Mouse (Mus musculus) hindbrain, embryonic 16.5 days (tissue): Measurements from ENCODE around the gene Irf6. TPM values are rescaled to one million over a fixed set of nuclear protein-coding genes. Genes with fewer than 3 reads are reported as not detected.
A peak's percentile ranks its signal among the peaks of the same experiment; 100 is the strongest.

Source experiments
- ATAC-seq: fragments of 200-750 bp; cut with Nextera tagmentation; 2 replicates; pipeline ENCODE4 v1.8.0; 2017; ENCODE audit warnings: moderate TSS enrichment, moderate library complexity
- H3K27ac ChIP-seq: fragments of 300-500 bp; sonication (generic); 2 replicates; pipeline ENCODE4 v1.5.1; 2014; ENCODE audit warnings: low read depth, mild to moderate bottlenecking, control low read depth, low read length, moderate library complexity
- H3K27me3 ChIP-seq: fragments of 300-500 bp; sonication (generic); replicated peaks from 2 replicates; pipeline ENCODE4 v1.6.1; 2014; ENCODE audit warnings: low read length; ENCODE audit not compliant: control insufficient read depth, insufficient read depth
- H3K36me3 ChIP-seq: fragments of 300-500 bp; sonication (generic); 2 replicates; pipeline ENCODE4 v1.6.1; 2014; ENCODE audit warnings: mild to moderate bottlenecking, low read length, moderate library complexity, mixed read lengths; ENCODE audit not compliant: control insufficient read depth, insufficient read depth
- H3K4me1 ChIP-seq: fragments of 300-500 bp; sonication (generic); 2 replicates; pipeline ENCODE4 v1.6.1; 2014; ENCODE audit warnings: low read depth, low read length; ENCODE audit not compliant: control insufficient read depth, insufficient read depth
- H3K4me2 ChIP-seq: fragments of 300-500 bp; sonication (generic); 2 replicates; pipeline ENCODE4 v1.6.1; 2014; ENCODE audit warnings: mild to moderate bottlenecking, low read length, control low read depth, moderate library complexity
- H3K4me3 ChIP-seq: fragments of 300-500 bp; sonication (generic); 2 replicates; pipeline ENCODE4 v1.5.1; 2014; ENCODE audit warnings: mild to moderate bottlenecking, low read length, control low read depth, moderate library complexity
- H3K9ac ChIP-seq: fragments of 300-500 bp; sonication (generic); 2 replicates; pipeline ENCODE4 v1.6.1; 2014; ENCODE audit warnings: low read depth, mild to moderate bottlenecking, control low read depth, low read length, moderate library complexity
- H3K9me3 ChIP-seq: fragments of 300-500 bp; sonication (generic); 2 replicates; pipeline ENCODE4 v1.6.1; 2014; ENCODE audit warnings: mild to moderate bottlenecking, low read length, moderate library complexity; ENCODE audit not compliant: control insufficient read depth
- WGBS: fragments of 180-500 bp; shearing (Covaris S2); extraction: QIAGEN DNeasy Blood & Tissue Kit; methylation state at CpG from one replicate; pipeline ENCODE4 v1.1.7; 2014; 5-methylcytosine and 5-hydroxymethylcytosine counted together
- polyA plus RNA-seq: library from polyadenylated mRNA; unstranded; fragments of >200 nt; fragmentation: Nextera tagmentation; extraction: Ambion mirVana; gene quantifications from 2 replicates; pipeline ENCODE4 v1.2.1, GENCODE M21; 2015

Gene Irf6
- polyA plus RNA-seq, 1 experiment from 2014 or later, result 0.58 TPM

DNA sequence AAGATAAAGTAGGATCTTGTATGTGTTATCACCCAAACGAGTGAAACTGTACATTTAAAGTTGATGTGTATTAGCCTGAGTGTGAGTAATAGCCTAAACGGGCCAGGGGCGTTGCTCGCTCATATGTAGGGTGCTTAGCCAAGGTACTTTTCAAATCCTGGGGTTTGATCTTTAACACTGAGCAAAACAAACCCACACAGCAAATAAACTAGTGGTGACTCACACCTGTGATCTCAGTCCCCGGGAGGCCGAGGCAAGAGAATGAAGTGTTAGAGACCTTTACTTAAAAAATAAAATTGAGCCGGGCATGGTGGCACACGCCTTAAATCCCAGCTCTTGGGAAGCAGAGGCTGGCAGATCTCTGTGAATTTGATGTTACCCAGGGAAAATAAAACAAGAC, 22.1 kb upstream of the Irf6 start:
- 82% methylated on average over 8 of the region's 8 CpGs for WGBS
- H3K4me3 ChIP-seq, result no peak overlapping the region; the same call in 1 of the 2 replicates
- H3K9ac ChIP-seq, result peak overlapping the region; percentile 41; the same call in 1 of the 2 replicates

GRCm38 (mm10) chr1:193131311-193131948, 21.5 kb upstream of the Irf6 start:
- H3K36me3 ChIP-seq, result 0 out of 2 replicates have a peak, but pooled peaks cover 2% of the 10 kb centered on the region
- WGBS, result 86% methylated on average over 6 of the region's 6 CpGs
- ATAC-seq, result no peak

More for the DNA sequence above, 22.1 kb upstream of the Irf6 start:
- H3K36me3 ChIP-seq, result 0 out of 2 replicates have a peak, but pooled peaks cover 2% of the 10 kb centered on the region
- ATAC-seq, result peak; percentile 25; the same call in 1 of the 2 replicates
- no peak overlapping the region; the same call in 1 of the 2 replicates for H3K27ac ChIP-seq
- H3K4me2 ChIP-seq, result peak overlapping the region; percentile 49
- H3K27me3 ChIP-seq, result no peaks in the 10 kb centered on the region
- H3K9me3 ChIP-seq, result no peaks in the 10 kb centered on the region
- H3K4me1 ChIP-seq, result peaks cover 7% of the 10 kb centered on the region

DNA sequence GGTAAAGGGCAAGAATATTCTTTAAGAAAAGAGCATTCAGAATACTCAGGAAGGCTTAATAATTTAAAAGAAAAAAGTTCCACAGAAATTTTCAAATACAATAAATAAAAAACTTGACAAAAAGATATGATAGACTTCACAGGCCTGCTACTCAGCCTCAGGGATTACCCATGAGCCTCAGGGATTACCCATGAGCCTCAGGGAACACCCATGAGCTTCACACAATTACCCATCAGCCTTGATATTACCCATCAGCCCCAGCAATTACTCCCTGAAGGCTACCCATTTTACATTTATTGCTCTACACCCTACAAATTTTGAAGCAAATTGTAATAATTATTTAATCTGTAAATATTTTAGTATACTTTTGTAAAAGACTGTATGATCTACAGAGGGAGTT, 20.5 kb upstream of the Irf6 start:
- no peak for ATAC-seq
- Histone ChIP-seq H3K9ac (no peak overlapping the region), H3K36me3 (0 out of 2 replicates have a peak, but pooled peaks cover 2% of the 10 kb centered on the region), H3K4me1 (peaks cover 7% of the 10 kb centered on the region), H3K4me2 (no peak overlapping the region), H3K9me3 (no peaks in the 10 kb centered on the region), H3K27me3 (no peaks in the 10 kb centered on the region), H3K4me3 (no peak overlapping the region), H3K27ac (no peak overlapping the region)

More at GRCm38 (mm10) chr1:193131311-193131948, 21.5 kb upstream of the Irf6 start:
- Histone ChIP-seq H3K27me3 (no peaks in the 10 kb centered on the region), H3K4me3 (no peak overlapping the region), H3K27ac (no peak overlapping the region), H3K4me1 (peaks cover 7% of the 10 kb centered on the region), H3K9ac (no peak overlapping the region), H3K9me3 (no peaks in the 10 kb centered on the region), H3K4me2 (no peak overlapping the region)

DNA sequence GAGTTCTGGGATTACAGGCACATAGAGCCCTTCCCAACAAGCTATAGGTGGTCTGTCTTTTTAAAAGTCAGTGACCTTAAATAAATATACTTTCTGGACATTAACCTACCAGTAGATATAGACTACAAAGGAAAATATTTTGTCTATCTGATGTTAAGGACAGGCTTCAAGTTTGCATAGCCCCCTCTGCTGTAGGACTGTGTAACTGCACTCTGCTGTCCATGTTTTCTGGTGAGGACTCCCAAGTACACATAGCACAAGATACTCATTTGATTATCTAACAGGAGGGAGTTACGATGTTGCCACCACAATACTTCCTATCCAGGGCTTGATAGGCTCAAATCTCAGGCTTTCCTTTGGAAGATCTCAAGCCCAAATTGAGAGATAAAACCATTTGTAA, 19.2 kb upstream of the Irf6 start:
- Histone ChIP-seq H3K27ac (no peak overlapping the region), H3K4me1 (peaks cover 6% of the 10 kb centered on the region), H3K36me3 (no peaks in the 10 kb centered on the region), H3K27me3 (no peaks in the 10 kb centered on the region), H3K4me3 (no peak overlapping the region), H3K4me2 (no peak overlapping the region), H3K9ac (no peak overlapping the region), H3K9me3 (no peaks in the 10 kb centered on the region)
- 91% methylated on average over 1 of the region's 1 CpGs for WGBS
- no peak for ATAC-seq

DNA sequence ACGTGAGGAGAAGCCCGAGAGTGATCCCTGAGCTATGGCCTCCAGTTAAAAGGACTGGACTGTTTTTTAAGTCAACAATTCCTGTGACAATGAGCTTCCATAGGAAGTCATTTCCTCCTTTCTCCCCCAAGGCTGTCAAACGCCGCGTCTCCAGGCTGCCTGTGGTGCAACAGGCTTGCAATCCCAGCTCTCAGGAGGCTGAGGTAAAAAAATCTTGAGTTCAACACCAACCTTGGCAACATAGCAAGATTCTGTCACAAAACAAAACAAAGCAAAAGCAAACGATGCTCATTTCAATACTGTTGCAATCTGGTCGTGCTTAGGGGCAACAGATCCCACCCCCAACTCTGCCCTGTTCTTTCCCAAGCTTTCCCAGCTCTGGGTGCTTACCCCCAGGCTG, 14.8 kb upstream of the Irf6 start:
- WGBS, result 42% methylated on average over 7 of the region's 7 CpGs
- H3K4me1 ChIP-seq, result no peaks in the 10 kb centered on the region
- no peak overlapping the region for H3K4me2 ChIP-seq
- H3K27me3 ChIP-seq, result no peaks in the 10 kb centered on the region
- H3K36me3 ChIP-seq, result no peaks in the 10 kb centered on the region
- H3K4me3 ChIP-seq, result no peak overlapping the region
- no peak for ATAC-seq
- H3K9ac ChIP-seq, result no peak overlapping the region
- no peaks in the 10 kb centered on the region for H3K9me3 ChIP-seq
- no peak overlapping the region for H3K27ac ChIP-seq

- Histone ChIP-seq H3K4me3 (no peak overlapping the region), H3K27me3 (no peaks in the 10 kb centered on the region), H3K27ac (no peak overlapping the region), H3K4me2 (no peak overlapping the region), H3K9ac (no peak overlapping the region), H3K9me3 (no peaks in the 10 kb centered on the region), H3K36me3 (no peaks in the 10 kb centered on the region), H3K4me1 (no peaks in the 10 kb centered on the region)
- 65% methylated on average over 3 of the region's 3 CpGs for WGBS
- ATAC-seq, result no peak
Observed at GRCm38 (mm10) chr1:193138669-193139068, 14.2 kb upstream of the Irf6 start.

DNA sequence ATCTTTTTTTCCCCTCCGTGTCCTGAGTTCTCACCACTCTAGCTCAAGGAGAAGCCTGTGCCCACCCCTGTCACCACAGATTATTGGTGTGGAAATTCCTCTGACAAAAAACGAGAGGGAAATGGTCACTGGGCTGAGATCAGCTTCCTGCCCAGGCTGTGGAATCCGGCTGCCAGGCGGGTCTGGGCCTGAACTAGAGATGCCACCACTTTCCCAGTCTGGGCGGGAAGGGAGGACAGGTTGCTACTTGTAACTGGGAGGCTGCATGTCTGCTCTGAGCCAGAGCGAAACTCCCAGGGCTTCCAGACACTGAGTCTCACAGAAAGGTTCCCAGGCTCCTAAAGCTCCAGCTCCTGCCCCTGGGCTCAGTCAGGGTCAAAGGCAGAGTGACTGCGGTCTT, 11.8 kb upstream of the Irf6 start:
- H3K27me3 ChIP-seq, result no peaks in the 10 kb centered on the region
- H3K4me2 ChIP-seq, result no peak overlapping the region
- H3K9ac ChIP-seq, result no peak overlapping the region
- no peak overlapping the region for H3K27ac ChIP-seq
- no peaks in the 10 kb centered on the region for H3K9me3 ChIP-seq
- no peaks in the 10 kb centered on the region for H3K4me1 ChIP-seq
- no peak overlapping the region for H3K4me3 ChIP-seq
- no peaks in the 10 kb centered on the region for H3K36me3 ChIP-seq
- no peak for ATAC-seq
- 89% methylated on average over 7 of the region's 7 CpGs for WGBS

GRCm38 (mm10) chr1:193142517-193143062, 10.3 kb upstream of the Irf6 start:
- Histone ChIP-seq H3K27ac (no peak overlapping the region), H3K4me2 (no peak overlapping the region), H3K36me3 (no peaks in the 10 kb centered on the region), H3K9me3 (no peaks in the 10 kb centered on the region), H3K27me3 (no peaks in the 10 kb centered on the region), H3K9ac (no peak overlapping the region), H3K4me3 (no peak overlapping the region), H3K4me1 (no peaks in the 10 kb centered on the region)
- WGBS, result 83% methylated on average over 8 of the region's 8 CpGs
- ATAC-seq, result no peak

- WGBS, result 90% methylated on average over 6 of the region's 6 CpGs
- Histone ChIP-seq H3K4me3 (no peak overlapping the region), H3K27me3 (no peaks in the 10 kb centered on the region), H3K9me3 (no peaks in the 10 kb centered on the region), H3K27ac (no peak overlapping the region), H3K4me2 (no peak overlapping the region), H3K4me1 (no peaks in the 10 kb centered on the region), H3K36me3 (no peaks in the 10 kb centered on the region), H3K9ac (no peak overlapping the region)
- ATAC-seq, result no peak
Observed at GRCm38 (mm10) chr1:193144516-193144915, 8.4 kb upstream of the Irf6 start.
